Mouse (Mus musculus) midbrain, embryonic 13.5 days (tissue): ENCODE data around the gene B3galt2. TPM values are rescaled to one million over a fixed set of nuclear protein-coding genes. Genes with fewer than 3 reads are reported as not detected.
"Not testable (repeated sequence)": the region's sequence is repeated elsewhere in the genome, so short reads cannot be mapped to it uniquely, and the experiment has no call there.

ENCODE experiments used
- ATAC-seq: fragments of 200-750 bp; cut with Nextera tagmentation; 2 replicates; pipeline ENCODE4 v1.8.0; 2017; ENCODE audit warnings: mild to moderate bottlenecking, moderate TSS enrichment, moderate library complexity
- H3K27ac ChIP-seq: fragments of 300-500 bp; sonication (generic); 2 replicates; pipeline ENCODE4 v1.5.1; 2015; ENCODE audit warnings: inconsistent platforms, mild to moderate bottlenecking, moderate library complexity
- H3K27me3 ChIP-seq: fragments of 300-500 bp; sonication (generic); 2 replicates; pipeline ENCODE4 v1.6.1; 2015; ENCODE audit warnings: mild to moderate bottlenecking, inconsistent platforms
- H3K36me3 ChIP-seq: fragments of 300-500 bp; sonication (generic); 2 replicates; pipeline ENCODE4 v1.6.1; 2015; ENCODE audit warnings: mild to moderate bottlenecking, inconsistent platforms
- H3K4me1 ChIP-seq: fragments of 300-500 bp; sonication (generic); replicated peaks from 2 replicates; pipeline ENCODE4 v1.6.1; 2015; ENCODE audit warnings: inconsistent platforms
- H3K4me2 ChIP-seq: fragments of 300-500 bp; sonication (generic); replicated peaks from 2 replicates; pipeline ENCODE4 v1.6.1; 2015; ENCODE audit warnings: moderate library complexity, mild to moderate bottlenecking, inconsistent platforms
- H3K4me3 ChIP-seq: fragments of 300-500 bp; sonication (generic); replicated peaks from 2 replicates; pipeline ENCODE4 v1.5.1; 2015; ENCODE audit warnings: mild to moderate bottlenecking, inconsistent platforms
- H3K9ac ChIP-seq: fragments of 300-500 bp; sonication (generic); replicated peaks from 2 replicates; pipeline ENCODE4 v1.6.1; 2015; ENCODE audit warnings: mild to moderate bottlenecking, inconsistent platforms
- H3K9me3 ChIP-seq: fragments of 300-500 bp; sonication (generic); 2 replicates; pipeline ENCODE4 v1.6.1; 2016; ENCODE audit warnings: mild to moderate bottlenecking, inconsistent platforms
- WGBS: fragments of 180-500 bp; shearing (Covaris S2); methylation state at CpG from one replicate; pipeline ENCODE4 v1.1.7; 2015; 5-methylcytosine and 5-hydroxymethylcytosine counted together
- polyA plus RNA-seq: library from polyadenylated mRNA; unstranded; fragments of >200 nt; fragmentation: Nextera tagmentation; extraction: Ambion mirVana; gene quantifications from 2 replicates; pipeline ENCODE4 v1.2.1, GENCODE M21; 2015

Gene B3galt2
- polyA plus RNA-seq, 1 experiment from 2014 or later: 4.3 TPM

GRCm38 (mm10) chr1:143646219-143646618, 5.8 kb downstream of the B3galt2 start:
- Histone ChIP-seq H3K27ac (no peak overlapping the region), H3K9ac (no peak overlapping the region), H3K4me2 (no peak overlapping the region), H3K4me1 (peaks cover 10% of the 10 kb centered on the region), H3K9me3 (no peaks in the 10 kb centered on the region), H3K27me3 (no peaks in the 10 kb centered on the region), H3K4me3 (no peak overlapping the region), H3K36me3 (0 out of 2 replicates have a peak, but pooled peaks cover 5% of the 10 kb centered on the region)
- WGBS: 74% methylated on average over 4 of the region's 4 CpGs
- no peak for ATAC-seq

GRCm38 (mm10) chr1:143650317-143650716, 9.9 kb downstream of the B3galt2 start:
- Histone ChIP-seq H3K4me3 (no peak overlapping the region), H3K36me3 (peaks cover 13% of the 10 kb centered on the region), H3K27me3 (no peaks in the 10 kb centered on the region), H3K9me3 (no peaks in the 10 kb centered on the region), H3K27ac (no peak overlapping the region), H3K9ac (no peak overlapping the region), H3K4me2 (no peak overlapping the region), H3K4me1 (peaks cover 9% of the 10 kb centered on the region)
- ATAC-seq: peak; percentile 37; the same call in 1 of the 2 replicates
- 89% methylated on average over 2 of the region's 2 CpGs for WGBS

DNA sequence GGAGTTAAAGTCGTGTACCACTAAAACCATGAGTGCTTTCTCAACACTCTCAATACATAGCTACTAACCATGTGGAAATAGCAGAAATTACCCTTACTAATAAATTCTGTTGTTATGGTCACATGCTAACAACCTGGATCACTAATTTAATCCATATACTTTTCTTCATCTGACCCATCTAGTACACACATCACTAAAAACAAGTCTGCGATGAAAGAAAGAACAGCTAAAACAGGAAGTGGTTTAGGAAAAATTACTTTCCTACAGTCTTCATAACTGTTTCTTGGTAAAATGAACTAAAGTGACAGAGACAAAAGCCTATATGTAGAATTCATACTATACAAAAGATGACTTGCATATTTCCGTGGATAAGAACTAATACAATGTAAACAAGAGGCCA, 13.2 kb downstream of the B3galt2 start:
- Histone ChIP-seq H3K4me2 (no peak overlapping the region), H3K9me3 (no peaks in the 10 kb centered on the region), H3K36me3 (peaks cover 13% of the 10 kb centered on the region), H3K4me3 (no peak overlapping the region), H3K9ac (no peak overlapping the region), H3K27me3 (no peaks in the 10 kb centered on the region), H3K27ac (no peak overlapping the region), H3K4me1 (no peaks in the 10 kb centered on the region)
- no peak for ATAC-seq
- 92% methylated on average over 3 of the region's 3 CpGs for WGBS

DNA sequence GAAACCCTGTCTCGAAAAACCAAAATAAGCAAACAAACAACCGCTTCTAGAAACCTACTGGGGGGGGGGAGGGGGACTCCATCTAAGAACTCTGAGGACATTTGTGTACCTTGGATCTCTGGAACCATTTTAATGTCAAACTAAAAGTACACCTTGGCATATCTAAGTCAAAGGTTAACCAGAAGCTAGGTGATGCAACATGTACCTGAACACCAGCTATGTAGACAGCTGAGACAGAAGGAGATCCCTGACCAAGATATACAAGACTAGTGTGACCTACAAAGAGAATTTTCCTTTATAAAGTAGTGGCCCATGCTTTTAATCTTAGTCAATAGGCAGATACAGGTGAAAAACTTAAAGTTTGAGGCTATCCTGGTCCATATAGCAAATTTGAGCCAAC, 22.7 kb downstream of the B3galt2 start:
- H3K9ac ChIP-seq: no peak overlapping the region
- no peaks in the 10 kb centered on the region for H3K27me3 ChIP-seq
- no peak overlapping the region for H3K4me3 ChIP-seq
- H3K4me1 ChIP-seq: no peaks in the 10 kb centered on the region
- ATAC-seq: no peak
- H3K27ac ChIP-seq: no peak overlapping the region
- H3K9me3 ChIP-seq: no peaks in the 10 kb centered on the region
- 100% methylated on average over 2 of the region's 2 CpGs for WGBS
- H3K36me3 ChIP-seq: peaks cover 31% of the 10 kb centered on the region
- H3K4me2 ChIP-seq: no peak overlapping the region

DNA sequence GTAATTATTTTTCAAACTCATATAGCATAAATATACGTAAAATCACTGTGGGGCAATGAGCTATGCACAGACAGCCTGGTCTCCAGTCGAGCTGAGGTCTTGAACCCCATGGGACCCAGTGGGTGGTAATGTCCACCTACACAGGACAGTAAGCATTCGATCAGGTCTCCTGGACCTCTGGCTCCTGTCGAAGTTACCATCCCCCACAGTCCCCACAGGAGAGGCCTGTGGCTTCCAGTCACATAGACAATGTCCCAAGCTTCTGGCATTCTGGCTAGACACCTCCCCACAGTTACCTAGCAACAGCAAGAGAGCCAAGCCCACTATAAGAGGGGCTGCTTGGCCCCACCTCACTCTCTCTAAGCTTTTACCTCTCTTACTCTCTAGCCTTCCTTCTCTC, 24.3 kb downstream of the B3galt2 start:
- H3K27me3 ChIP-seq, ATAC-seq: not testable (repeated sequence)

GRCm38 (mm10) chr1:143675734-143676361, 35.4 kb downstream of the B3galt2 start:
- peaks cover 28% of the 10 kb centered on the region for H3K36me3 ChIP-seq
- no peaks in the 10 kb centered on the region for H3K4me1 ChIP-seq
- no peak overlapping the region for H3K27ac ChIP-seq
- no peaks in the 10 kb centered on the region for H3K27me3 ChIP-seq
- 94% methylated on average over 4 of the region's 4 CpGs for whole genome bisulfite sequencing
- no peaks in the 10 kb centered on the region for H3K9me3 ChIP-seq
- H3K4me2 ChIP-seq: no peak overlapping the region
- no peak overlapping the region for H3K4me3 ChIP-seq
- ATAC-seq: no peak
- no peak overlapping the region for H3K9ac ChIP-seq

More for the DNA sequence above, 24.3 kb downstream of the B3galt2 start:
- peaks cover 35% of the 10 kb centered on the region for H3K36me3 ChIP-seq
- H3K4me2 ChIP-seq, H3K27ac ChIP-seq, H3K9me3 ChIP-seq, H3K9ac ChIP-seq, H3K4me3 ChIP-seq, H3K4me1 ChIP-seq: not testable (repeated sequence)
- WGBS: 86% methylated on average over 4 of the region's 4 CpGs

DNA sequence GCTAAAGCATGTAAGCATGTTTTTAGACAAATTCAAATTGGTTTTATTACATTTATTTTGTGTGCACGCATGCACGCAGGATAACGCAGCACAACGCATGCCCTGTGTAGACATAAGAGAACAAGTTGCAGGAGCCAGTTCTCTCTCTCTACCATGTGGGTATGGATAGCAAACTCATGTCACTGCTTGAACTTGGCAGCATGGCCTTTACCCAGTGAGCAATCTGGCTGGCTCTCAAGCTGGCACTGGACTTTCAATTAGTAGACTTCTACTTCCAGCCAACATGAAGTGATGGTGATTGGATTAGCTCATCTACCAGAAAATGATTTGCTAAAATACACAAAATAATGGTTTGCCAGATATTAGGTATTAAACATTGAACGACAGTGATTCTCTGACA, 40.6 kb downstream of the B3galt2 start:
- no peak overlapping the region for H3K4me3 ChIP-seq
- H3K4me2 ChIP-seq: no peak overlapping the region
- H3K27me3 ChIP-seq: no peaks in the 10 kb centered on the region
- no peak for ATAC-seq
- no peaks in the 10 kb centered on the region for H3K4me1 ChIP-seq
- H3K36me3 ChIP-seq: peaks cover 25% of the 10 kb centered on the region
- 97% methylated on average over 5 of the region's 5 CpGs for WGBS
- no peaks in the 10 kb centered on the region for H3K9me3 ChIP-seq
- no peak overlapping the region for H3K27ac ChIP-seq
- no peak overlapping the region for H3K9ac ChIP-seq

- H3K27ac ChIP-seq: no peak overlapping the region
- ATAC-seq: no peak
- H3K36me3 ChIP-seq: peaks cover 34% of the 10 kb centered on the region
- H3K9me3 ChIP-seq: no peaks in the 10 kb centered on the region
- H3K9ac ChIP-seq: no peak overlapping the region
- H3K4me2 ChIP-seq: no peak overlapping the region
- no peak overlapping the region for H3K4me3 ChIP-seq
- 82% methylated on average over 3 of the region's 3 CpGs for WGBS
- no peaks in the 10 kb centered on the region for H3K27me3 ChIP-seq
- no peaks in the 10 kb centered on the region for H3K4me1 ChIP-seq
These were observed 44.4 kb downstream of the B3galt2 start for GRCm38 (mm10) chr1:143684849-143685248.

DNA sequence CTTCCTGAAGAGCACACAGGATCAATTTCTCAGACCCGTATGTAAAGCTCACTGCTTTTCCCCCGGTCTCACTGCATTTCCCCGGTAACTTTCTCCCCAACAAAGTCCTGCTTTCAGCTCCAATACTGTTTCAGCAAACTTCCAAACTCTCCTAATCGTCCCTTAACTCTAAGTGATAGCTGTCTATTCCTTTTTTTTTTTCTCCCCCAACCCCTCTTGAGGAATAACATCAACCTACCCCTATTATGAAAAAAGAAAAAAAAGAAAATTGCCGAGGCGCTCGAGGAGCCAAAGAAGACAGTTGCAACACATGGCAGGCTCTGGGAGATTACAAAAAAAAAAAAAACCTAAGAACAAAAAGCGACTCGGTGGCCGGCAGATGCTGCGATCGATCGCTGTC, 61.3 kb downstream of the B3galt2 start:
- no peak for ATAC-seq
- WGBS: under 1% methylated on average over 13 of the region's 13 CpGs
- H3K27ac ChIP-seq: peak overlapping the region; percentile 92; the same call in 1 of the 2 replicates

GRCm38 (mm10) chr1:143702141-143702740, 61.8 kb downstream of the B3galt2 start:
- H3K4me3 ChIP-seq: peak overlapping the region; percentile 88
- no peaks in the 10 kb centered on the region for H3K27me3 ChIP-seq
- H3K36me3 ChIP-seq: peaks cover 7% of the 10 kb centered on the region
- WGBS: under 1% methylated on average over 37 of the region's 48 CpGs
- peaks cover 16% of the 10 kb centered on the region for H3K4me1 ChIP-seq
- no peaks in the 10 kb centered on the region for H3K9me3 ChIP-seq
- peak overlapping the region; percentile 68 for H3K4me2 ChIP-seq
- peak; percentile 84 for ATAC-seq
- H3K27ac ChIP-seq: peak overlapping the region; percentile 92
- peak overlapping the region; percentile 94 for H3K9ac ChIP-seq

More for the DNA sequence above, 61.3 kb downstream of the B3galt2 start:
- peaks cover 11% of the 10 kb centered on the region for H3K36me3 ChIP-seq
- H3K9me3 ChIP-seq: no peaks in the 10 kb centered on the region
- H3K4me1 ChIP-seq: peaks cover 16% of the 10 kb centered on the region
- H3K9ac ChIP-seq: peak overlapping the region; percentile 94
- H3K4me2 ChIP-seq: peak overlapping the region; percentile 68
- peak overlapping the region; percentile 88 for H3K4me3 ChIP-seq
- no peaks in the 10 kb centered on the region for H3K27me3 ChIP-seq

DNA sequence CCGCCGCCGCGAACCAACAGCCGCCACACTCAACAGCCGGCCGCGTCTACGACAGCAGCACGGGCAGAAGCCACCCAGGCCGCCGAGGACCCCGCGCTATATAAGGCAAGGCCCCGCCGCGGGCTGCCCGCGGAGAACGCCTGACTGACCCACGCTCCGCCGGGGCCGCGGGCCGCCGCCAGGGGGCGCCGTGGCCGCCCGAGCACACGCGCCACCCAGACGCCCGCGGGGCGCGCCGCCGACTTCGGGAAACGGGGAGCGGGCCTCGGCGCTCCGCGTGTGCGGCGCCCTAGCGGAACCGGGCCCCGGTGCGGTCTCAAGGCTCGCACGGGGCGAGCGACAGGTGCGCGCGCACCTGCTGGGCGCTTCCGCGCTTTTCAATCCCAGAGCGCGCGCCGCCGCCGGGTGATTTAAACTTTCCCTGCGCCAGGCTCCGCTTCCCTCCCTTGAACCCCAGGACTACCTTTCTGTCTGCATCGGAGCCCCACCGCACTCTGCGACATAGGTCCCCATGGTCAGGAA, 62.3 kb downstream of the B3galt2 start, which contains the start of gene Cdc73:
Gene Cdc73, minus strand, starts transcription at position 153 of the 522 bp plus-strand sequence.
- Histone ChIP-seq H3K27ac (peak within 1 kb of the TSS; percentile 92), H3K36me3 (peaks cover 5% of the 10 kb centered on the region; the same call in 1 of the 2 replicates), H3K9ac (peak within 1 kb of the TSS; percentile 94), H3K4me1 (peaks cover 16% of the 10 kb centered on the region), H3K4me2 (peak within 1 kb of the TSS; percentile 68), H3K27me3 (no peaks in the 10 kb centered on the region), H3K4me3 (peak within 1 kb of the TSS; percentile 88), H3K9me3 (no peaks in the 10 kb centered on the region)
- peak; percentile 100 for ATAC-seq
- WGBS: under 1% methylated on average over 64 of the region's 74 CpGs
